Mouse (Mus musculus): ENCODE data around the gene Phldb1.
"Not testable (repeated sequence)": the region's sequence is repeated elsewhere in the genome, so short reads cannot be mapped to it uniquely, and the experiment has no call there.

Gene Phldb1

DNA sequence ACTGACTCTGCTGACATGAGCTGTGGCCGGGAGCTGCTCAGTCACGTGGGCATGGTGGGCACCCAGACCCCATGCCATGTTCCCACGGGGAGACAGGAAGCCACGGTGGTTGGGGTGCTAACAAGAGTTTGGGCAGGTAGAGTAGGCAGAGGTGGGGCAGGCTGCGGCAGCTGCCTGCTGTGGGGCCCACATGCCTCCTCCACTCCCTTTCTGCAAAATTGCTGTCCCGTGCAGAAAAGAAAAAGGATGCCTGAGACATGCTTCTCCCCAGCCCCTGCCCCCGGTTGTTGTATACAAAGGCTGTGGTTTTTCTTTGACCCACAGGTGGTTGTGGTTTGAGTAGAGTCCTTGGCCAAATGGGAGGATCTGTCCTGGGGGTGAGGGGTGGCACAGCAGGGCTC, 86.1 kb downstream of the Phldb1 start:
- DNase-seq, result no peak

DNA sequence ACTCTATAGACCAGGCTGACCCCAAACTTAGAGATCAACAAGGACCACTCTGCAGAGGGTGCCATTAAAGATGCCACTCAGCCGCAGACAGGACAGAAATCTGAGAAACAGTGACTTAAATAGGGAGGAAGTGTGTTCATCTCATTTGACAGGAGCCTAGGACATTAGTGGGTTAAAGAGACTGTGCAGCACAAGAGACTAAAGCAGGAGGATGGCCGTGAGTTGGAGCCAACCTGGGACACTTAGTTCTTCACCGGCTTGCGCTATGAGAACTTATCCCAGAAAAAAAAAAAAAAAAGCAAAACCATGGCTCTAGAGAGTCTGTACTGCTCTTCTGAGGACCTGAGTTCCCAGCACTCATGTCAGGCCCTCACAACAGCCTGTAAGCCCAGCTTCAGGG, 87.3 kb downstream of the Phldb1 start:
- DNase-seq, result no peak

DNA sequence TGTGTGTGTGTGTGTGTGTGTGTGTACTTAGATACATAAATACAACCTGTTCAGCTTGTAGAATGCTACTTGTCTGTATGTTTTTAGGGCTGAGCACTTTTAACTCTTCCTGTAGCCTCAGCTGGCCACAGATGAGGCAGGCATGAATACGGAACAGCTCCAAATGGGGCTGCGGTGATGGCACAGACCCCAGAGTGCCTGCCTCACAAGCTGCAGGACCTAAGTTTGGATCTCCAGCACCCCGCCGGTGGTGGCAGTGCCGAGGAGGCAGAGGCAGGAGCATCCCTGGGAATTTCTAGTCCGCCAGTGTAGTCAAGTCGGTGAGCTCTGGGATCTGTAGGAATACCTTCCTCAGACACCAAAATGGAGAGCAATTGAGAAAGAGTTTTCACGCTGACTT, 88.0 kb downstream of the Phldb1 start:
- no peak for DNase-seq

DNA sequence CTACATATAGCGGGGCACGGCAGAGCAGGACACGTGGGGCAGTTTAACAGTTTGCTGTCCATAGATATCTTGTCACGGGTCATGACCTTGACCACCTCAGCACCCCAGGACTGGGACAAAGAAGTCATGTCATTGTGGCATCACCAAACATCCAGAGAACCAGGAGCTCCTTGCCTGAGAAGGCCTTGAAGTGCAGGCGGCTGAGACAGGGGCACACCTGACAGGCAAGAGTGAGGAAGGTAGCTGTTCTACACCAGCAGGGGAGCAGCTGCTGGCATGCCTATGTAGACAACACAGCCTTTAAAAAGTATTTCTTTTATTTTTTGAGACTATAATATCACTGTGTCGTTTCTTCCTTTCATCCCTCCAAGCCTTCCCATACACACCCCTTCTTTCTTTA, 88.6 kb downstream of the Phldb1 start:
- no peak for DNase-seq

DNA sequence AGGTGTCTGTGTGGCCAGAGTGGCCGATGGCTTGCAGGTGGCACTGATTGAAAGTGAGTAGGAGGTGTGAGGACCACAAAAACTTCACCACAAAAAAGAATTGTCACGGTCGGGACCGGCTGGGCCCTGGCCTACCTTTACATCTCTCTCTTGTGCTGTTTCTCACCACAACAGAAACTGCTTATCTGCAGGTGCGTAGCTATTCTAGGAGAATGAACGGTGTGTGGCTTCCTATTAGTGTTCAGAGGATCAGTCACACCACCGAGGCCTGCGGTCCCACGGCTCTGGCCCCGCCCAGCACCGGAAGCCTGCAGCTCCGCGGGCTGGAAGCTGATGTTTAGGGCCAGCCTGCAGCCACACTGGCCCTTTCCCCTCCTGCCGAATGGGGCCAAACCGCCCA, 89.1 kb downstream of the Phldb1 start:
- DNase-seq, result no peak

DNA sequence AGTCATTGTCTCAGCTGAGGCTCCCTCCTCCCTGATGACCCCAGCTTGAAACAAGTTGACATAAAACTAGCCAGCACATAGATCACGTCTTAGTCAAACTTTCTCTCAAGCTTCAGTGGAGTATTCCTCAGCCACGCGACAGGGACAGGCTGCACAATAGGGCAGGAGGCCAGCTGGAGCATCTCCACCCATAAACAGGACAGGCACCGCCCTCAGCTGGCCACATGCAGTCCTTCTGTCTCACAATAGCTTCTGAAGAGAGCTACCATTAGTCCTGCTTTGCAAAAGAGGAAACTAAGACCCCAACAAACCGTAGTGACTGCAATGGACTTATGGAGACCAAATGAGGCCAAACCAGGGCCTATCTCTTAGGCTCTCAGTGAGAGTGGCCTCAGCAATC, 89.5 kb downstream of the Phldb1 start:
- DNase-seq, result no peak

DNA sequence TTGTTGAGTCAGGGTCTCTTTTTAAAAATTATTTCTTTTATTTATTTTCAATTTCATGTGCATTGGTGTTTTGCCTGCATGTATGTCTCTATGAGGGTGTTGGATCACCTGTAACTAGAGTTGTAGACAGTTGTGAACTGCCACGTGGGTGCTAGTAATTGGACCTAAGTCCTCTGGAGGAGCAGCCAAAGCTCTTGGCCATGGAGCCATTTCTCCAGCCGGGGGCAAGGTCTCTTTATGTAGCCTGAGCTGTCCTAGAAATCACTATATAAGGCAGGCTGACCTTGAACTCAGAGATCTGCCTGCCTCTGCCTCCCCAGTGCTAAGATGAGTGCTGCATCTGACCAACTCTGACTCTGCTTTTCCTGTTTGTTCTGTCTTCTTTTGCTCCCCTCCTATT, 90.8 kb downstream of the Phldb1 start:
- no peak for DNase-seq

DNA sequence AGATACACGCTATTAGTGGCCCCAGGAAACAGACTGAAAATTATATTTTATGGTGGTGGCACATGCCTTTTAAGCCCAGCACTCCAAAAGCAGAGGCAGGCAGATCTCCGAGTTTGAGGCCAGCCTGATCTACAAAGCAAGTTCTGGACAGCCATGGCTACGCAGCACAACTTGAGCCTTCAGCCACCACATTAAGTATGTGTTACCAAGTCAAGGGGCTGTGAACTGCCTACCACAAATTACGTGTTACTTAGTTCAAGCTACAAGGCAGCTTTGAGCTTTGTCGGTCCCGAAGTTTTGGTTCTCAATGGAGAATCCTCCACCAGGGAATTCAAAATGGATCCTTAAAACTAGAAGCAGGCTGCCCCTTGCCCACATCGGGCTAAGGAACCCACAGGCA, 91.9 kb downstream of the Phldb1 start:
- DNase-seq, result no peak

DNA sequence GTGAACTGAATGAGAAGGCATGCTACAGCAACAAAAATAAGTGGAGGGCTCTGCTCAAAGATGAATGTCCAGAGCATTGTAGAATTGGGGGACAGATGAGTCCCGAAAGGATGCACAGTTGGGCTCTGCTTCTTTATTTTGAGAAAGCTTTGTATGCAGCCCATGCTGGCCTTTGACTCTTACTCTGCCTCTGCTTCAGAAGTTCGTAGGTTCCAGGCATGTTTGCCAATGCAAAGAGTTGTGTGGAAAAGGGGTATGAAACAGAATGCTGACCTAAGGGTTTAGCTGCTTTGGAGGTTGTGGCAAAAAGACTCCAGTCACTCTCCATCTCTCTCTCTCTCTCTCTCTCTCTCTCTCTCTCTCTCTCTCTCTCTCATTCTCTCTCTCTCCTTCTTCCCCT, 93.4 kb downstream of the Phldb1 start:
- no peak for DNase-seq

DNA sequence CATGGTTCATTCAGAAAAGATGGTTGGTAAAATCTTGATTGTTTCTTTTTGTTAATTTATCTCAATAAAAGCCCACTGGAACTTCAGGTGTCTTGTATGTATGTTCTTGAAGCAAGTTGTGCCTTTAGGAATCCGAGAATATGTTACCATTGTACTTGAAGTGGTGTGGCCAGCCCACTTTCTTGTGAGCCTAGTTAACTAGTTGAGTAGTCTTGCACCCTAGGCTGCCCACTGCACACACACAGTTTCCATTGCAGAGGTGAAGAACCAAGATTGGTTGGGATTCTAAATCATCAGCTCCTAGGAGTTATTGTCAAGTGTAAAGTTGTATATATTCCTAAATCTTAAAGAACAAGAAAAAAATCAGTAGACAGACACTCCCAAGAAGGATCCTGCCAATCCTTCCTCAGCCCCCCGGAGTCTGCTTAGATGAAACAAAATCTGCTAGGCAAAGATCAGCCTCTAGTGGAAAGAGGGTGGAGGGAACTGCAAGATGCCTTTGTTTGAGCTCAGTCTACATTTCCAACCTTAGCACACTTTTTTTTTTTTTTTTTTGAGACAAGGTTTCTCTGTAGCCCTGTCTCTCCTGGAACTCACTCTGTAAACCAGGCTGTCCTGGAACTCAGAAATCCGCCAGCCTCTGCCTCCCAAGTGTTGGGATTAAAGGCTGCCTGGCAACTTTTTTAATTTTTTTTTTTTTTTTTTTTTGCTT, 94.2 kb downstream of the Phldb1 start:
- DNase-seq, result no peak

DNA sequence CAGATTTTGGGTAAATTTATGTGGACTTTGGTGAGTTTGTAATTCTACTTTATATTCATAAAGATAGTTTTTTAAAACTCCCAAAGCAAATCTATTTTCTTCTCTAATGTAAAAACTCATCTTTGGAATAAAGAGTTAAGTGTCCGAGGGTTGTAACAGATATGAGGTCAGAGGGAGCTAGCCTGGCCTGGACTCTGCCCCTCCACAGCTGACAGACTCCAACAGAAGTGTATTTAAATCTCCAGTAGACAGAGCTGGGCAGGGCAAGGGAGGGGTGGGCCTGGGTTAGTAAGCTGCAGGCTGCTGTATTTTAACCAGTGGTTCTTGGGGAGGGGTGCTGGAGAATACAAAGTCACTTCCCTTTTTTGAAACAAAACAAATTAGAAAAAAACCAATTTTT, 95.0 kb downstream of the Phldb1 start:
- not testable (repeated sequence) for DNase-seq

DNA sequence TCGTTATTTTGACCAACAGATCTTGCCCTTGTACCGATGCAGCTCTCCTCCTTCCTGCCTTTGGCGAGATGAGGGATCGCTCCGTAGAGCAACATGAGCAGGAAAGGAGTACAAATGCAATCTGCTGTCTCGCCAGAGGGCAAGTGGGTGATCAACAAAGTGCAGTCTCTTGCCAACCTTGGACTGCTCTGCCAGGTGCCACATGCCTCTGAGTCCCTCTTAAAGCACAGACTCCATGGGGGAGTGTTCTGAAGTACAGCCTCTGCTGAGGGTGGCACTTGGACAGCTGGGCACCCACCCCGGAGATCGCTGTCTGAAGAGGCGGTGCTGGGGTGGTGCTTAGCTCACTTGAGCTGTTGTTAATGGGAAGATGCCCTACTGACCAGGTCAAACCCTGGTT, 96.3 kb downstream of the Phldb1 start:
- DNase-seq, result not testable (repeated sequence)

DNA sequence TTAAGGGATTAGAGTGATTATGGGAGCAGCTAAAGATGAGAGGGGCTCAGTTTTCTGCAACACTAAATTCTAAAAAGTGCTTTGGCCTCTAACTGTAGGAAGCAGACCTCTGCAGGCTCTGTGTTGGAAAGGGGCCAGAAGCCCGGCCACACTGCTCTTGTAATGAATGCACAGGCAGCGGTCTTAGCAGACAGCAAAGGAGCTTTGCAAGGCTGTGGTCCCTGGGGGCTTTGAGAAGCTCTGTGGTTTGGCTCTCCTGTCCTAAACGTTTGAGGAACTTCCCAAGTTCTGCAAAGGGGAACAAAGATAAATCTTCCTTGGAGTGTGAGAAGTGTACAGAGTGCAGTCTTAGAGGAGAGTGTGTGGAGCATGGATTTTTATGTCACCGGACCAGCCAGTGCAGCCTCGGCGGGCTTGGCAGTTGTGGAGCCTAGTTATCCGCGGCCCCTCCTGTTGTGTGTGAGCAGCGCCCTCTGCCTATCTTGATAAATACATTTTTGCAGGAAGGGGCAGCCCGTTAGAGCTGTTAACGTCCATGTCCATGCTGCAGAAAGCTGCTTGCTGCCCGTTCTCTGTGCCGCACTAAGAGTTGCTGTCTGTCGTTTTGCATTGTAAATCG, 97.3 kb downstream of the Phldb1 start:
- DNase-seq, result no peak
